Mouse (Mus musculus) kidney, postnatal 0 days (tissue): Measurements from ENCODE around the gene Tmem50b. TPM values are rescaled to one million over a fixed set of nuclear protein-coding genes. Genes with fewer than 3 reads are reported as not detected.

Source experiments
- ATAC-seq: fragments of 200-750 bp; cut with Nextera tagmentation; replicated peaks from 2 replicates; pipeline ENCODE4 v1.8.0; 2017; ENCODE audit warnings: low read depth, moderate number of reproducible peaks, moderate TSS enrichment, moderate library complexity; ENCODE audit not compliant: low FRiP score
- DNase-seq: peaks from one replicate; pipeline ENCODE4 v3.0.0-alpha.2; 2016; ENCODE audit warnings: low spot score
- H3K27ac ChIP-seq: fragments of 300-500 bp; sonication (generic); 2 replicates; pipeline ENCODE4 v1.5.1; 2014; ENCODE audit warnings: mild to moderate bottlenecking
- H3K27me3 ChIP-seq: fragments of 300-500 bp; sonication (generic); 2 replicates; pipeline ENCODE4 v1.6.1; 2014; ENCODE audit warnings: low read length, mixed read lengths; ENCODE audit not compliant: insufficient read depth
- H3K36me3 ChIP-seq: fragments of 300-500 bp; sonication (generic); 2 replicates; pipeline ENCODE4 v1.6.1; 2014; ENCODE audit warnings: low read length, mixed read lengths; ENCODE audit not compliant: insufficient read depth
- H3K4me1 ChIP-seq: fragments of 300-500 bp; sonication (generic); replicated peaks from 2 replicates; pipeline ENCODE4 v1.6.1; 2014; ENCODE audit warnings: antibody characterized with exemption, low read length, mixed read lengths; ENCODE audit not compliant: insufficient read depth
- H3K4me2 ChIP-seq: fragments of 300-500 bp; sonication (generic); 2 replicates; pipeline ENCODE4 v1.6.1; 2014; ENCODE audit warnings: mild to moderate bottlenecking, low read length, moderate library complexity, mixed read lengths
- H3K4me3 ChIP-seq: fragments of 300-500 bp; sonication (generic); replicated peaks from 2 replicates; pipeline ENCODE4 v1.5.1; 2014; ENCODE audit warnings: low read depth, low read length
- H3K9ac ChIP-seq: fragments of 300-500 bp; sonication (generic); 2 replicates; pipeline ENCODE4 v1.6.1; 2014; ENCODE audit warnings: low read depth, low read length
- H3K9me3 ChIP-seq: fragments of 300-500 bp; sonication (generic); replicated peaks from 2 replicates; pipeline ENCODE4 v1.6.1; 2016; ENCODE audit warnings: low read length, inconsistent platforms, mixed read lengths
- CTCF ChIP-seq: IDR thresholded peaks from 2 replicates; pipeline ENCODE4 v1.5.1; 2016; ENCODE audit warnings: antibody characterized with exemption, low read depth, mild to moderate bottlenecking, moderate library complexity
- WGBS: fragments of 180-500 bp; shearing (Covaris S2); extraction: QIAGEN DNeasy Blood & Tissue Kit; methylation state at CpG from one replicate; pipeline ENCODE4 v1.1.7; 2014; 5-methylcytosine and 5-hydroxymethylcytosine counted together
- polyA plus RNA-seq: library from polyadenylated mRNA; unstranded; fragments of >200 nt; fragmentation: Nextera tagmentation; extraction: Ambion mirVana; gene quantifications from 2 replicates; pipeline ENCODE4 v1.2.1, GENCODE M21; 2015

Tmem50b gene
- polyA plus RNA-seq, 1 experiment from 2014 or later, result 42.3 TPM

DNA sequence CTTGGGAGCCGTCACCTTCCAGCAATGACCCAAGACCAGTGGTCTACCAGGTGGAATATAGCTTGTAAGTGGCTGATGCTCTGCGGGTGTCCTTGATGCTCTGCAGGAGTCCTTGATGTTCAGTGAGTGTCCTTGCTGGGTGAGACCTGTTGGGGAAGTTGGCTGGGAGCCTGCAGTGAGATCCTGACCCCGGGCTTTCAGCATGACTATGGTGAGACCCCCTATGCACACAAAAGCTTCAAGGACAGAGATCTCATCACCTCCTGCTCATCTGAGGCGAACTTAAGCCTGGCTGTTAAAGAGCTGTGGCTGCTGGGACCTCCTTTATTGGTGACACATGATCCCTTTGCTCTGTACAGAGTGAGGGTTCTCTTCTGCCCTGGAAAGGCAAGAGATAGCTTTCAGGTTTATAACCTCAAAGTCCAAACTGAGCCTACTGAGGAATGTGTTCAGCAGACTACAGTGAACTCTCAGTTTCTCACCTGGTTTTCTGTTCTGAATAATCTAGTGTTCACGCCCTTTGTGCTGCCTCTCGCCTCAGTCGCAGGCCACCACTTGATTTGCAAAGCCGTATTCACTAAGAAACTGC lies 42.5 kb downstream of the Tmem50b start:
- Histone ChIP-seq H3K9me3 (no peaks in the 10 kb centered on the region), H3K4me2 (no peak overlapping the region), H3K4me3 (no peak overlapping the region), H3K4me1 (peaks cover 16% of the 10 kb centered on the region), H3K36me3 (peaks cover 14% of the 10 kb centered on the region), H3K27ac (no peak overlapping the region), H3K9ac (no peak overlapping the region), H3K27me3 (no peaks in the 10 kb centered on the region)
- DNase-seq (no peak), ATAC-seq (no peak)
- WGBS, result 80% methylated on average over 8 of the region's 8 CpGs
- no peak for TF ChIP-seq CTCF

GRCm38 (mm10) chr16:91553625-91554024 lies 44.0 kb downstream of the Tmem50b start:
- no peak overlapping the region for H3K27ac ChIP-seq
- peaks cover 4% of the 10 kb centered on the region; the same call in 1 of the 2 replicates for H3K36me3 ChIP-seq
- ATAC-seq (no peak), DNase-seq (no peak)
- H3K9ac ChIP-seq, result no peak overlapping the region
- no peaks in the 10 kb centered on the region for H3K9me3 ChIP-seq
- H3K4me3 ChIP-seq, result no peak overlapping the region
- peaks cover 28% of the 10 kb centered on the region for H3K4me1 ChIP-seq
- no peak for TF ChIP-seq CTCF
- 34% methylated on average over 12 of the region's 12 CpGs for WGBS
- H3K27me3 ChIP-seq, result no peaks in the 10 kb centered on the region
- peak overlapping the region; percentile 30 for H3K4me2 ChIP-seq

GRCm38 (mm10) chr16:91552072-91552471 lies 45.5 kb downstream of the Tmem50b start:
- 60% methylated on average over 9 of the region's 9 CpGs for WGBS
- H3K4me3 ChIP-seq, result no peak overlapping the region
- ATAC-seq (no peak), DNase-seq (no peak)
- H3K4me1 ChIP-seq, result peaks cover 34% of the 10 kb centered on the region
- no peak overlapping the region for H3K4me2 ChIP-seq
- no peak overlapping the region for H3K27ac ChIP-seq
- H3K27me3 ChIP-seq, result no peaks in the 10 kb centered on the region
- no peak overlapping the region for H3K9ac ChIP-seq
- TF ChIP-seq CTCF, result no peak
- H3K36me3 ChIP-seq, result no peaks in the 10 kb centered on the region; the same call in 1 of the 2 replicates
- H3K9me3 ChIP-seq, result no peaks in the 10 kb centered on the region

DNA sequence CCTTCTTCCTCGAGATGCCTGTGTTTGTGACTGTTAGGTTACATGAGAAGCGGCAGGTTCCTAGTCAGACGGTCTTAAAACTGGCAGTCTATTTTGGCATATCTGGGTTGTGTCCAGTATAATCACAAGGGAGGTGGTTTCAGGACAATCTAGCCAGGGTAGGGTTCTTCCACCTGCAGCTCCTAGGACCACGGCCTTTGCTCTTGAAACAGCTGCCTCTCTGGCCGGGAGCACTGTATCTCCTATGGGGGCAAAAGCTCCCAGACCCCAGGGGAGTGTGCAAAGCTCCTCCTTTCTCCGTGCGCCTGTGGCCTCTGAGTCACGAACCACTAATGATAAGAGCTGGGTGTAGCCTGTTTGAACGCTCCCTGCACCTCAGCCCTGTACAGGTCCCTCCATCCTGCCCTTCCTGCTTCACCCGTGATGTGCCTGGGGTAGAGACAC lies 46.5 kb downstream of the Tmem50b start:
- ATAC-seq, result no peak
- H3K36me3 ChIP-seq, result no peaks in the 10 kb centered on the region; the same call in 1 of the 2 replicates
- H3K27ac ChIP-seq, result no peak overlapping the region
- no peak for DNase-seq
- no peak overlapping the region for H3K4me2 ChIP-seq
- WGBS, result 72% methylated on average over 10 of the region's 10 CpGs
- no peaks in the 10 kb centered on the region for H3K27me3 ChIP-seq
- H3K9me3 ChIP-seq, result no peaks in the 10 kb centered on the region
- H3K9ac ChIP-seq, result no peak overlapping the region
- TF ChIP-seq CTCF, result no peak
- H3K4me1 ChIP-seq, result peaks cover 27% of the 10 kb centered on the region
- no peak overlapping the region for H3K4me3 ChIP-seq

- no peak overlapping the region for H3K4me2 ChIP-seq
- ATAC-seq (no peak), DNase-seq (no peak)
- no peaks in the 10 kb centered on the region for H3K36me3 ChIP-seq
- no peaks in the 10 kb centered on the region for H3K9me3 ChIP-seq
- no peak overlapping the region for H3K4me3 ChIP-seq
- no peak for TF ChIP-seq CTCF
- H3K9ac ChIP-seq, result no peak overlapping the region
- 0 out of 2 replicates have a peak overlapping the region, but pooled peaks have one; percentile 11 for H3K27ac ChIP-seq
- WGBS, result 60% methylated on average over 5 of the region's 5 CpGs
- no peaks in the 10 kb centered on the region for H3K27me3 ChIP-seq
- peaks cover 27% of the 10 kb centered on the region for H3K4me1 ChIP-seq
Measured at GRCm38 (mm10) chr16:91549616-91550015, 48.0 kb downstream of the Tmem50b start.

DNA sequence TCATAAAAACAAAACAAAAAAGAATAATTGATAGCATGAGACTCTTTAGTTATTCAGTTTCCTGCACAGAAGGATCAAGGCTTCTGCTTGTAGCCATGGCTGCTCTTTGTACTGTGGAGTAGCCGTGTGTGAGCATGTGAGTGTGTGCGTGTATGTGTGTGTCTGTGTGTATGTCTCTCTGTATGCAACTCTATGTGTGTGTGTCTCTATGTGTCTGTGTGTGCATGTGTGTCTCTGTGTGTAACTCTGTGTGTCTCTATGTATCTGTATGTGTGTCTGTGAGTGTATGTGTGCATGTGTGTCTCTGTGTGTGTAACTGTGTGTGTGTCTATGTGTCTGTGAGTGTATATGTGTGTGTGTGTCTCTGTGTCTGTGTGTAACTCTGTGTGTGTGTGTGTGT lies 48.6 kb downstream of the Tmem50b start:
- 77% methylated on average over 2 of the region's 2 CpGs for WGBS
- H3K4me2 ChIP-seq, result peak overlapping the region; percentile 80
- H3K4me3 ChIP-seq, result peak overlapping the region; percentile 18
- 0 out of 2 replicates have a peak overlapping the region, but pooled peaks have one; percentile 52 for H3K27ac ChIP-seq
- DNase-seq (no peak), ATAC-seq (no peak)
- H3K9ac ChIP-seq, result no peak overlapping the region
- H3K9me3 ChIP-seq, result no peaks in the 10 kb centered on the region
- TF ChIP-seq CTCF, result no peak
- H3K27me3 ChIP-seq, result no peaks in the 10 kb centered on the region
- peaks cover 27% of the 10 kb centered on the region for H3K4me1 ChIP-seq
- no peaks in the 10 kb centered on the region for H3K36me3 ChIP-seq
